Mouse (Mus musculus): ENCODE measurements around the gene 4930402K13Rik. TPM values are rescaled to one million over a fixed set of nuclear protein-coding genes. Genes with fewer than 3 reads are reported as not detected.

4930402K13Rik gene
- not detected for total RNA-seq (2023)

DNA sequence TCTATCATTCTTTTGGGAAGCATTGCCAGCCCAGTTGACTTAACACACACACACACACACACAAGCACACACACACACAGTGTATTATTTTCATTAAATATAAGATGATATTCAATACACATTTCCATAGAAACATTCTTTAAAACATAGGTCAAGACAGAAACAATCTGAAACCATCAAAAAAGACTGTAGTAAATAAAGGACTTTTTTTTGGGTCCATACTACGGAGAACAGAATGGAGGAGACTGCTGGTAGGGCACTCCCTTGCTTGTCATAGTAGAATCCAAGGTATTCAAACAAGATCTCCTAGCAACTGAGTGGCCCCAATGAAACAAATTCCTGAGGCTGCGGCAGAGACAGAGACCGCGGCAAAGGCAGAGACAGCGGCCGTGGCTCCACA is at the start of gene 4930402K13Rik:
TSS of gene 4930402K13Rik (plus strand) at position 301 of the 400 bp plus-strand sequence.

GRCm38 (mm10) chrX:9062715-9063114 is 41.6 kb upstream of the 4930402K13Rik start, which contains the start of gene Fthl17f:
Fthl17f (plus strand) TSS chrX:9063015.

Other genes starting within 250 kb of the 4930402K13Rik start
- gene Gm5751, start 230.3 kb upstream of the 4930402K13Rik start, total RNA-seq (2023) = not detected
- gene B630019K06Rik, start 212.2 kb upstream of the 4930402K13Rik start, total RNA-seq (2023) = under 1 TPM; 0.27 to 0.60 TPM
- gene Fthl17b, start 141.6 kb upstream of the 4930402K13Rik start, total RNA-seq (2023) = not detected
- gene Fthl17c, start 128.0 kb upstream of the 4930402K13Rik start, total RNA-seq (2023) = not detected
- gene Fthl17d, start 117.8 kb upstream of the 4930402K13Rik start, total RNA-seq (2023) = not detected
- gene Fthl17e, start 71.1 kb upstream of the 4930402K13Rik start, total RNA-seq (2023) = not detected
- not detected for gene Fthl17f, start 41.5 kb upstream of the 4930402K13Rik start, total RNA-seq (2023)
- gene Lancl3, start 95.3 kb downstream of the 4930402K13Rik start, total RNA-seq (2023) = not detected
- gene Gm14862, start 152.3 kb downstream of the 4930402K13Rik start, total RNA-seq (2023) = not detected
- gene Xk, start 168.2 kb downstream of the 4930402K13Rik start, total RNA-seq (2023) = under 1 TPM; 0.46 to 0.60 TPM
- gene H2al1m, start 179.2 kb downstream of the 4930402K13Rik start, total RNA-seq (2023) = not detected
- not detected for gene H2al1k, start 246.1 kb downstream of the 4930402K13Rik start, total RNA-seq (2023)

Data from monocyte, adult 59 days (primary cell).